Mouse (Mus musculus): Measurements from ENCODE around the gene Synj2bp. TPM values are rescaled to one million over a fixed set of nuclear protein-coding genes. Genes with fewer than 3 reads are reported as not detected.
"Not testable (repeated sequence)": the region's sequence is repeated elsewhere in the genome, so short reads cannot be mapped to it uniquely, and the experiment has no call there.

The Synj2bp gene
- polyA plus RNA-seq, 1 experiment from 2014 or later, result 29.7 TPM

- H3K36me3 ChIP-seq (ENCODE audit: control insufficient read depth, insufficient read depth, low read length), result no peaks in the 10 kb centered on the region
- H3K4me2 ChIP-seq (ENCODE audit: low read depth), result no peak overlapping the region
- H3K27ac ChIP-seq (ENCODE audit: low read depth, low read length), result no peak overlapping the region
- no peak for DNase-seq (ENCODE audit: low spot score)
- no peaks in the 10 kb centered on the region for H3K4me1 ChIP-seq (ENCODE audit: control insufficient read depth, insufficient read depth, low read length)
- 93% methylated on average over 5 of the region's 5 CpGs for WGBS
- H3K9ac ChIP-seq (ENCODE audit: low read length), result no peak overlapping the region
- H3K27me3 ChIP-seq (ENCODE audit: control insufficient read depth, insufficient read depth, low read length), result no peaks in the 10 kb centered on the region
- no peak overlapping the region for H3K4me3 ChIP-seq (ENCODE audit: low read depth, low read length)
- ATAC-seq (ENCODE audit: insufficient read depth, low FRiP score, low TSS enrichment), result no peak
- no peaks in the 10 kb centered on the region for H3K9me3 ChIP-seq (ENCODE audit: control insufficient read depth, low read length)
These were observed 42.2 kb downstream of the Synj2bp start for GRCm38 (mm10) chr12:81490491-81490890.

GRCm38 (mm10) chr12:81485311-81485710 is 47.4 kb downstream of the Synj2bp start:
- peak; percentile 38 for ATAC-seq (ENCODE audit: insufficient read depth, low FRiP score, low TSS enrichment)
- Histone ChIP-seq H3K27ac (ENCODE audit: low read depth, low read length) (0 out of 2 replicates have a peak overlapping the region, but pooled peaks have one; percentile 80), H3K9ac (ENCODE audit: low read length) (peak overlapping the region; percentile 73), H3K9me3 (ENCODE audit: control insufficient read depth, low read length) (no peaks in the 10 kb centered on the region), H3K4me1 (ENCODE audit: control insufficient read depth, insufficient read depth, low read length) (no peaks in the 10 kb centered on the region), H3K27me3 (ENCODE audit: control insufficient read depth, insufficient read depth, low read length) (no peaks in the 10 kb centered on the region), H3K4me2 (ENCODE audit: low read depth) (peak overlapping the region; percentile 56), H3K4me3 (ENCODE audit: low read depth, low read length) (peak overlapping the region; percentile 76), H3K36me3 (ENCODE audit: control insufficient read depth, insufficient read depth, low read length) (no peaks in the 10 kb centered on the region)
- 47% methylated on average over 6 of the region's 6 CpGs for WGBS
- peak; percentile 12 for DNase-seq (ENCODE audit: low spot score)

GRCm38 (mm10) chr12:81484727-81485191 is 48.0 kb downstream of the Synj2bp start, which contains the start of gene Cox16:
TSS of gene Cox16 (minus strand) at chr12:81485127.
- Histone ChIP-seq H3K9me3 (ENCODE audit: control insufficient read depth, low read length) (no peaks in the 10 kb centered on the region), H3K4me2 (ENCODE audit: low read depth) (peak within 1 kb of the TSS; percentile 56), H3K4me3 (ENCODE audit: low read depth, low read length) (peak within 1 kb of the TSS; percentile 76), H3K27me3 (ENCODE audit: control insufficient read depth, insufficient read depth, low read length) (no peaks in the 10 kb centered on the region), H3K4me1 (ENCODE audit: control insufficient read depth, insufficient read depth, low read length) (no peaks in the 10 kb centered on the region), H3K27ac (ENCODE audit: low read depth, low read length) (peak within 1 kb of the TSS; percentile 80), H3K36me3 (ENCODE audit: control insufficient read depth, insufficient read depth, low read length) (no peaks in the 10 kb centered on the region), H3K9ac (ENCODE audit: low read length) (peak within 1 kb of the TSS; percentile 73)
- peak; percentile 95 for ATAC-seq (ENCODE audit: insufficient read depth, low FRiP score, low TSS enrichment)
- peak; percentile 90 for DNase-seq (ENCODE audit: low spot score)
- under 1% methylated on average over 31 of the region's 31 CpGs for WGBS

- H3K9ac ChIP-seq (ENCODE audit: low read length), result peak overlapping the region; percentile 73
- no peaks in the 10 kb centered on the region for H3K36me3 ChIP-seq (ENCODE audit: control insufficient read depth, insufficient read depth, low read length)
- 5% methylated on average over 7 of the region's 7 CpGs for WGBS
- H3K4me2 ChIP-seq (ENCODE audit: low read depth), result peak overlapping the region; percentile 56
- no peaks in the 10 kb centered on the region for H3K27me3 ChIP-seq (ENCODE audit: control insufficient read depth, insufficient read depth, low read length)
- no peaks in the 10 kb centered on the region for H3K4me1 ChIP-seq (ENCODE audit: control insufficient read depth, insufficient read depth, low read length)
- H3K27ac ChIP-seq (ENCODE audit: low read depth, low read length), result peak overlapping the region; percentile 80; the same call in 1 of the 2 replicates
- H3K9me3 ChIP-seq (ENCODE audit: control insufficient read depth, low read length), result no peaks in the 10 kb centered on the region
- ATAC-seq (ENCODE audit: insufficient read depth, low FRiP score, low TSS enrichment) (no peak), DNase-seq (ENCODE audit: low spot score) (no peak)
- peak overlapping the region; percentile 76 for H3K4me3 ChIP-seq (ENCODE audit: low read depth, low read length)
These were observed 48.5 kb downstream of the Synj2bp start for GRCm38 (mm10) chr12:81484212-81484611.

- 25% methylated on average over 17 of the region's 17 CpGs for WGBS
- peak; percentile 77 for DNase-seq (ENCODE audit: low spot score)
- no peak overlapping the region for H3K9ac ChIP-seq (ENCODE audit: low read length)
These were observed 49.1 kb downstream of the Synj2bp start for GRCm38 (mm10) chr12:81483656-81484055.

GRCm38 (mm10) chr12:81459051-81459450 is 73.7 kb downstream of the Synj2bp start:
- ATAC-seq (ENCODE audit: insufficient read depth, low FRiP score, low TSS enrichment); H3K4me3 ChIP-seq (ENCODE audit: low read depth, low read length); DNase-seq (ENCODE audit: low spot score); H3K27me3 ChIP-seq (ENCODE audit: control insufficient read depth, insufficient read depth, low read length); H3K9me3 ChIP-seq (ENCODE audit: control insufficient read depth, low read length); H3K27ac ChIP-seq (ENCODE audit: low read depth, low read length); H3K4me2 ChIP-seq (ENCODE audit: low read depth); H3K4me1 ChIP-seq (ENCODE audit: control insufficient read depth, insufficient read depth, low read length); H3K36me3 ChIP-seq (ENCODE audit: control insufficient read depth, insufficient read depth, low read length); H3K9ac ChIP-seq (ENCODE audit: low read length): not testable (repeated sequence)
- WGBS, result 94% methylated on average over 7 of the region's 7 CpGs

More at GRCm38 (mm10) chr12:81483656-81484055, 49.1 kb downstream of the Synj2bp start:
- H3K4me2 ChIP-seq (ENCODE audit: low read depth), result peak overlapping the region; percentile 56
- no peak for ATAC-seq (ENCODE audit: insufficient read depth, low FRiP score, low TSS enrichment)
- no peaks in the 10 kb centered on the region for H3K27me3 ChIP-seq (ENCODE audit: control insufficient read depth, insufficient read depth, low read length)
- H3K4me3 ChIP-seq (ENCODE audit: low read depth, low read length), result peak overlapping the region; percentile 76
- no peaks in the 10 kb centered on the region for H3K9me3 ChIP-seq (ENCODE audit: control insufficient read depth, low read length)
- H3K27ac ChIP-seq (ENCODE audit: low read depth, low read length), result no peak overlapping the region
- H3K36me3 ChIP-seq (ENCODE audit: control insufficient read depth, insufficient read depth, low read length), result no peaks in the 10 kb centered on the region
- H3K4me1 ChIP-seq (ENCODE audit: control insufficient read depth, insufficient read depth, low read length), result no peaks in the 10 kb centered on the region

Other genes starting within 250 kb of the Synj2bp start
- 1.7 TPM in 2 replicates for gene Slc8a3, start 199.7 kb downstream of the Synj2bp start, polyA plus RNA-seq (2014; fragmentation: Nextera tagmentation; extraction: Ambion mirVana)
- 0.23 and 0.24 TPM in 2 replicates for gene Gm4787, start 153.4 kb downstream of the Synj2bp start, polyA plus RNA-seq (2014; fragmentation: Nextera tagmentation; extraction: Ambion mirVana)
- gene Adam4, start 111.0 kb downstream of the Synj2bp start, polyA plus RNA-seq (2014; fragmentation: Nextera tagmentation; extraction: Ambion mirVana), result 0.32 and 0.45 TPM in 2 replicates
- gene Cox16, start 47.8 kb downstream of the Synj2bp start, polyA plus RNA-seq (2014; fragmentation: Nextera tagmentation; extraction: Ambion mirVana), result 124 and 130 TPM in 2 replicates
- gene Gm20498, start within 50 bp of the Synj2bp start, polyA plus RNA-seq (2014; fragmentation: Nextera tagmentation; extraction: Ambion mirVana), result 33.4 and 37.2 TPM in 2 replicates
- 0.45 and 0.55 TPM in 2 replicates for gene Adam21, start 35.6 kb upstream of the Synj2bp start, polyA plus RNA-seq (2014; fragmentation: Nextera tagmentation; extraction: Ambion mirVana)
- 77.1 and 82.1 TPM in 2 replicates for gene Med6, start 62.1 kb upstream of the Synj2bp start, polyA plus RNA-seq (2014; fragmentation: Nextera tagmentation; extraction: Ambion mirVana)
- gene Ttc9, start 98.3 kb upstream of the Synj2bp start, polyA plus RNA-seq (2014; fragmentation: Nextera tagmentation; extraction: Ambion mirVana), result 2.1 TPM in 2 replicates
- gene Map3k9, start 248.3 kb upstream of the Synj2bp start, polyA plus RNA-seq (2014; fragmentation: Nextera tagmentation; extraction: Ambion mirVana), result 3.6 and 3.7 TPM in 2 replicates